9 mouse cellular contexts compared by ENCODE assay signal in the genomic region with DNA sequence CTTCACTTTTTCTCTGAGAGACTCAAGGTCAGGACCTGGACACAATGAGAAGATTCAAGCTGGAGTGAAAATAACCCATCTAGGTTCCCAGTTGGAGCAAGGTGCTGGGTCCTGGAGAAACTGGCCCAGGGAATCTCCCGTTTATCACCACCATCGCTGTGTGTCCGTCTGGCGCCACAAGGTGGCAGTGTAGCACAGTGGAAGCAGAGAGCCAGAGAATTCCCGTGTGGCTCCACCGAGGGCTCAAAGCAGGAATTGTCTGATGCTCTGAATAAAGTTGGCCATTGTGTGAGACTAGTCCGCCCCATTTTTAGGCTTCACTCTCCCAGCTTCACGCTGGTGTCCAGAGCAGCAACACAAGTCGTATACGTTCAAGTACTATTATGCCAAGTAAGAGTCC. TPM values are rescaled to one million over a fixed set of nuclear protein-coding genes. Genes with fewer than 3 reads are reported as not detected.
DNase-seq lines count a peak whose midpoint lies in the region; ATAC-seq and TF ChIP-seq lines count a peak whose summit lies in the region.
"Had no signal": no experiment of that assay in that cellular context is flagged by ENCODE, and none has a peak within 500 bp of the region (broad histone marks: within the 10 kb centered on the region; RNA-seq: fewer than 3 reads in every experiment).

No protein-coding gene starts in this region.

- WGBS in embryonic facial prominence, embryonic 14.5 days: 1% methylated on average over 10 of the region's 10 CpGs

- ATAC-seq in G1E (ENCODE audit: extremely low read depth, insufficient number of reproducible peaks, low FRiP score, poor library complexity, severe bottlenecking): no peak
- 0 out of 2 replicates have a peak, but pooled peaks have one; percentile 60 for ATAC-seq in embryonic facial prominence, embryonic 14.5 days (ENCODE audit: low read depth)
- peak; percentile 65 to 66 for ATAC-seq in hematopoietic stem cell, adult 5-6 weeks (replicated peaks in 1 of 2; ENCODE audit: insufficient read depth in 1 of 2, low FRiP score in 2 of 2, low TSS enrichment in 1 of 2, low read depth in 1 of 2, poor library complexity in 2 of 2, severe bottlenecking in 2 of 2)

- no peaks in the 10 kb centered on the region for H3K9me3 ChIP-seq in G1E (replicated peaks)
- no peaks in the 10 kb centered on the region for H3K9me3 ChIP-seq in embryonic facial prominence, embryonic 14.5 days (ENCODE audit: control insufficient read depth, low read length)
- H3K9me3 ChIP-seq: liver, embryonic 15.5 days had no signal

- H3K4me1 ChIP-seq in G1E (ENCODE audit: insufficient read depth, low read depth, low read length): no peaks in the 10 kb centered on the region
- no peaks in the 10 kb centered on the region for H3K4me1 ChIP-seq in embryonic facial prominence, embryonic 14.5 days (ENCODE audit: control insufficient read depth, insufficient read depth, low read length)
- H3K4me1 ChIP-seq: liver, embryonic 15.5 days had no signal

- no peak overlapping the region for H3K4me3 ChIP-seq in G1E (ENCODE audit: low read depth, low read length)
- no peak overlapping the region for H3K4me3 ChIP-seq in embryonic facial prominence, embryonic 14.5 days (ENCODE audit: low read depth, low read length)
- no peak overlapping the region for H3K4me3 ChIP-seq in layer of hippocampus, adult 2 months
- H3K4me3 ChIP-seq: liver, embryonic 15.5 days had no signal

- no peak overlapping the region for H3K4me2 ChIP-seq in embryonic facial prominence, embryonic 14.5 days (ENCODE audit: low read depth, low read length)
- H3K4me2 ChIP-seq: liver, embryonic 15.5 days had no signal

- no peaks in the 10 kb centered on the region for H3K27me3 ChIP-seq in G1E (ENCODE audit: insufficient read depth, low read length)
- H3K27me3 ChIP-seq in embryonic facial prominence, embryonic 14.5 days (replicated peaks; ENCODE audit: control insufficient read depth, insufficient read depth, low read length): no peaks in the 10 kb centered on the region
- H3K27me3 ChIP-seq: liver, embryonic 15.5 days had no signal

- H3K36me3 ChIP-seq in G1E (replicated peaks): no peaks in the 10 kb centered on the region
- H3K36me3 ChIP-seq in embryonic facial prominence, embryonic 14.5 days (ENCODE audit: control insufficient read depth, insufficient read depth, low read length): no peaks in the 10 kb centered on the region
- H3K36me3 ChIP-seq: liver, embryonic 15.5 days had no signal

- H3K9ac ChIP-seq in embryonic facial prominence, embryonic 14.5 days (ENCODE audit: low read depth, low read length): no peak overlapping the region
- H3K9ac ChIP-seq: liver, embryonic 15.5 days had no signal

- no peak overlapping the region for H3K27ac ChIP-seq in embryonic facial prominence, embryonic 14.5 days (replicated peaks; ENCODE audit: low read depth, low read length)
- H3K27ac ChIP-seq in layer of hippocampus, adult 2 months: no peak overlapping the region
- H3K27ac ChIP-seq: liver, embryonic 15.5 days had no signal

- TF ChIP-seq CTCF in G1E (IDR thresholded peaks at IDR 0.05; ENCODE audit: low read depth, low read length): peak; percentile 60
- TF ChIP-seq CTCF in layer of hippocampus, adult 2 months (conservative IDR thresholded peaks at IDR 0.05): peak; percentile 90

- DNase-seq in G1E (ENCODE audit: low spot score): peak; percentile 18
- peak; percentile 84 for DNase-seq in adrenal gland, postnatal 14 days
- peak; percentile 75 for DNase-seq in embryonic facial prominence, embryonic 14.5 days (ENCODE audit: low spot score)
- peak; percentile 65 to 85 for DNase-seq in layer of hippocampus, adult 2 months (ENCODE audit: low spot score in 2 of 2)
- DNase-seq in lung, postnatal 14 days: peak; percentile 71
- DNase-seq in right cerebral cortex, postnatal 14 days: peak; percentile 85
- DNase-seq in T-cell, adult 2 months (ENCODE audit: low spot score): no peak

RNA-seq across cellular contexts. Expression of a gene that starts 7.7 kb away (rescaled TPM):
- total RNA-seq in G1E (2014; fragmentation: Nextera tagmentation) (not detected in 2 replicates), G1E (2017) (not detected in 2 replicates)
- polyA plus RNA-seq in G1E (2012): not detected in 2 replicates
- not detected in 2 replicates for total RNA-seq in adrenal gland, postnatal 14 days (2021)
- 0.14 TPM in 1 of 2 replicates, not detected in the other for polyA plus RNA-seq in embryonic facial prominence, embryonic 14.5 days (2014; fragmentation: Nextera tagmentation; extraction: Ambion mirVana)
- total RNA-seq in hematopoietic stem cell, adult 5-6 weeks (2017): not detected in 2 replicates
- total RNA-seq in layer of hippocampus, adult 2 months (2021): not detected
- polyA plus RNA-seq: liver, embryonic 15.5 days had no signal

RNA-seq across cellular contexts. Expression of a gene that starts 31.5 kb away (rescaled TPM):
- not detected in 2 replicates for total RNA-seq in G1E (2014; fragmentation: Nextera tagmentation)
- total RNA-seq in G1E (2017): 0.11 TPM in 1 of 2 replicates, not detected in the other
- polyA plus RNA-seq in G1E (2012): not detected in 2 replicates
- total RNA-seq in adrenal gland, postnatal 14 days (2021): not detected in 2 replicates
- polyA plus RNA-seq in embryonic facial prominence, embryonic 14.5 days (2014; fragmentation: Nextera tagmentation; extraction: Ambion mirVana): 1.3 and 1.6 TPM in 2 replicates
- not detected in 2 replicates for total RNA-seq in hematopoietic stem cell, adult 5-6 weeks (2017)
- not detected for total RNA-seq in layer of hippocampus, adult 2 months (2021)
- polyA plus RNA-seq: liver, embryonic 15.5 days had no signal

RNA-seq across cellular contexts. Expression of a gene that starts 48.9 kb away (rescaled TPM):
- total RNA-seq in G1E (2014; fragmentation: Nextera tagmentation) (not detected in 2 replicates), G1E (2017) (0.05 TPM in 1 of 2 replicates, not detected in the other)
- not detected in 2 replicates for polyA plus RNA-seq in G1E (2012)
- total RNA-seq in adrenal gland, postnatal 14 days (2021): not detected in 2 replicates
- 0.18 and 0.42 TPM in 2 replicates for polyA plus RNA-seq in embryonic facial prominence, embryonic 14.5 days (2014; fragmentation: Nextera tagmentation; extraction: Ambion mirVana)
- total RNA-seq in hematopoietic stem cell, adult 5-6 weeks (2017): not detected in 2 replicates
- total RNA-seq in layer of hippocampus, adult 2 months (2021): under 1 TPM in 1 of 2 experiments, not detected in 1; 0.87 TPM
- polyA plus RNA-seq: liver, embryonic 15.5 days had no signal
